Mouse (Mus musculus) kidney, adult 10 weeks (tissue): Measurements from ENCODE around the gene Cnot11. TPM values are rescaled to one million over a fixed set of nuclear protein-coding genes. Genes with fewer than 3 reads are reported as not detected.

Experiments
- polyA plus RNA-seq: library from polyadenylated mRNA; stranded (reverse); fragments of 350-450 nt; fragmentation: Illumina TruSeq; extraction: RNeasy Lipid Tissue Mini Kit (QIAGEN cat#74804); gene quantifications from one replicate; pipeline ENCODE4 v1.2.3, GENCODE M21; 2014; ENCODE audit warnings: low read depth, low replicate concordance

Cnot11 gene
- polyA plus RNA-seq = 72.3 TPM

GRCm38 (mm10) chr1:39534831-39535230 lies at the start of gene Cnot11:
Gene Cnot11 (plus strand): TSS chr1:39534992.

GRCm38 (mm10) chr1:39577253-39577705 lies 42.5 kb downstream of the Cnot11 start, which contains the start of gene Rnf149:
Gene Rnf149 (minus strand): TSS chr1:39577405.

Other genes starting within 250 kb of the Cnot11 start
- gene Rpl31, start 167.2 kb upstream of the Cnot11 start, polyA plus RNA-seq = 197 TPM
- gene Tbc1d8, start 56.2 kb upstream of the Cnot11 start, polyA plus RNA-seq = 3.5 TPM
- gene Rnf149, start 42.4 kb downstream of the Cnot11 start, polyA plus RNA-seq = 79.9 TPM
- gene Creg2, start 116.5 kb downstream of the Cnot11 start, polyA plus RNA-seq = 0.24 TPM
- gene Rfx8, start 186.0 kb downstream of the Cnot11 start, polyA plus RNA-seq = not detected